Mouse (Mus musculus) embryonic fibroblast, embryonic 13.5 days (primary cell): ENCODE data around the gene Hps6.

Experiments used
- CTCF ChIP-seq: IDR thresholded peaks from 2 replicates; pipeline ENCODE4 v1.5.1; 2011; ENCODE audit warnings: mild to moderate bottlenecking, control low read depth, low read length, moderate library complexity, borderline replicate concordance; ENCODE audit not compliant: insufficient read depth
- POLR2A ChIP-seq: IDR thresholded peaks from 2 replicates; pipeline ENCODE4 v1.6.1; 2011; ENCODE audit warnings: low read depth, mild to moderate bottlenecking, control low read depth, low read length, moderate library complexity

GRCm38 (mm10) chr19:45988238-45988637 is 15.1 kb upstream of the Hps6 start:
- TF ChIP-seq CTCF (no peak), POLR2A (no peak)
